Mouse (Mus musculus) urinary bladder, postnatal 4 days (tissue): Measurements from ENCODE around the gene AI597479.
A peak's percentile ranks its signal among the peaks of the same experiment; 100 is the strongest.
"Not testable (repeated sequence)": the region's sequence is repeated elsewhere in the genome, so short reads cannot be mapped to it uniquely, and the experiment has no call there.

Experiments used
- DNase-seq, 2 experiments: peaks; one replicate each; pipeline ENCODE4 v3.0.0; 2021 to 2022; ENCODE audit warnings: low spot score in 2 of 2

Gene AI597479

DNA sequence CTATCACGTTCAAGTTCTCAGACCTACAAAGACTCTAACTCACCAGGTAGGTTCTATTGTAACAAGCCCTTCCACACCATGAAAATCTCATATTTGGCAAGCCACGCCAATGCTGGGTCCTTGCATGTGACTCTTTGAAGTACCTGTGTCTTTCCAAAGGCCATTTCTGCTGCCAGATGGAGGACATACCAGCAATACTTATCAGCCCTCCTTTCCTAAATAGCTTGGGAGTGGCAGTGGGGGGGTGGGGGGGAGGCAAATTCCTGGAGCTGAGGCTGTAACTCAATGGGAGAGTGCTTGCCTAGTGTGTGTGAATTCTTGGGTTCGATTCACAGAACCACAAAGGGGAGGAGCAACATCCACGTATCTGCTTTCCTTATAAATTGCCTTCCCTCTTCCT is 26.2 kb downstream of the AI597479 start:
- DNase-seq, result peak in 1 of 2 experiments; percentile 5

GRCm38 (mm10) chr1:43127196-43127595 is 28.7 kb downstream of the AI597479 start:
- no peak for DNase-seq

DNA sequence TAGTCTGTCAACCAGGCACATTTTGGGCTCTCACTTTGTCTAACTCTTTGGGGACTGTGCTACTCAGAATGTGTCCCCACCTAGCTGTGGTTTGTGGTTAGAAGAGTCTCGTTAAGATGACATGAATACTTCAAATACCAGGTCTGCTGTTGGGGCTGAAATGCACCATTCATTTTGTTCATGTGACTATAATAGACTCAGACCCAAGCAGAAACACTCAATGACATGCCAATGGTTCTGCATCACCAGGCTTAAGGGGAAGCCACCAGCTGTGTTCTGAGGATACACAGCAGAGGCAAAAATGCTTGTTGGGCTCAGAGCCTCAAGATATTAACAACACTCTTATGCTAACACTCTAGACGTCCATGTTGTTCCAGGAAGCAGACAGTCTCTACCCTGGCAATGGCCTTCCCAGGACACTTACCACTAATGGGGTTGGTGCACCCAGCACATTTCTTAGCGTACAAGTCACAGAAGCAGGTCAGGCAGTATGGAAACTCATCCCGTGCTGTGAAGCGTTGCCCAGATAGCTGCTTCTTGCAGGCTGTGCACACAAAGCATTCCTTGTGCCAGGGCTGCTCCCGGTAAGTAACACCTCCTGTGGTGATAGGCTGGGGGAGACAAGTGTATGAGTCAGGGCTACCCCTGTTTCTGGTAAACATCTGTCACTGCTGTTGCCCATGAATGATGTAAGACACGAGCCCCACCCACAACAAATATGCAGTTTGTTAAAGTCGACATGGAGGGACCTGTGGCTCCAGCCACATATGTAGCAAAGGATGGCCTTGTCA is 29.5 kb downstream of the AI597479 start:
- no peak for DNase-seq

DNA sequence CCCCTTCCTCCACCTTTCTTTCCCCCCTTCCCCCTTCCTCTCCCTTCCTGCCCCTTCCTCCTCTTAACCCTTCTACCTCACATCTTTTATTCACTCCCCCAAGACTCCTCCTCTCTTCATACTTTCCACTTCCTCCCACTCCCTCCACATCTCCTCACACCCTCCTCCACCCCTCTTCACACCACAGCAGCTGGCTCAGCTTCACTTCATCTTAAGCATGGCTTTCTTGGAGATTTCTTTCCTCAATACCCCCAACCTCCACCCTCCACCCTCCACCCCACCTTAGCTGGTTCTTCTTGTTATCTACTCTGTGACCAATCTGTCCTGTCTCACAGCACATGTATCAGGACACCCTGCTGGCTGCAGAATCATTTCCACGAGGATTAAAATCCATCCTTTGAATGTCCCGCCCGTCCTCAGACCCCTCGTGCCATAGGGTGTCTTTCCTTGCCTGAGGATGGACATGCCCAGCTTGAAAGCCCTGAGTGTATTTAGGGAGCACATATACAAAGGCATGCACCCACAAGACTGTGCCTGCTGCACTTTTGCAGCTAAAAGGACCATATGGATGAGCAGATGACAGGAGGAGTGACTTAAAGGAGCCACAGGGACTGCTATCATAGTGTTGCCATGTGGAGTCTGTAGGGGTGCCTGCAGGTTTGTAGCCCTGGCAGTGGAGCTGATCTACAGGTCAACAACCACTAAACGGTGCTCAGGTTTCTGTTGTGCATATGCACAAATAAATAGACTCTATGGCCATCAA is 31.9 kb downstream of the AI597479 start:
- DNase-seq, result no peak

GRCm38 (mm10) chr1:43131591-43131990 is 33.1 kb downstream of the AI597479 start:
- DNase-seq, result no peak

DNA sequence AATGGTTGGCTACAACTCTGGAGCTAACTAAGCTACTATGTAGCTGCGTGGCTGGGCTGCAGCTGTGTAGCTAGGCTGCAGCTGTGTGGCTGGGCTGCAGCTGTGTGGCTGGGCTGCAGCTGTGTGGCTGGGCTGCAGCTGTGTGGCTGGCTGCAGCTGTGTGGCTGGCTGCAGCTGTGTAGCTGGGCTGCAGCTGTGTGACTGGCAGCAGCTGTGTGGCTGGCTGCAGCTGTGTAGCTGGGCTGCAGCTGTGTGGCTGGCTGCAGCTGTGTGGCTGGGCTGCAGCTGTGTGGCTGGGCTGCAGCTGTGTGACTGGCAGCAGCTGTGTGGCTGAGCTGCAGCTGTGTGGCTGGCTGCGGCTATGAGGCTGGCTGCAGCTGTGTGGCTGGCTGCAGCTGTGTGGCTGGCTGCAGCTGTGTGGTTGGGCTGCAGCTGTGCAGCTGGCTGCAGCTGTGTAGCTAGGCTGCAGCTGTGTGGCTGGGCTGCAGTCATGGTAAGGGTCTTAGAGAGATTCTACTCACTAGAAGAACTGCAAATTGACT is 38.0 kb downstream of the AI597479 start:
- DNase-seq, result not testable (repeated sequence)

GRCm38 (mm10) chr1:43137334-43137733 is 38.8 kb downstream of the AI597479 start:
- no peak for DNase-seq

DNA sequence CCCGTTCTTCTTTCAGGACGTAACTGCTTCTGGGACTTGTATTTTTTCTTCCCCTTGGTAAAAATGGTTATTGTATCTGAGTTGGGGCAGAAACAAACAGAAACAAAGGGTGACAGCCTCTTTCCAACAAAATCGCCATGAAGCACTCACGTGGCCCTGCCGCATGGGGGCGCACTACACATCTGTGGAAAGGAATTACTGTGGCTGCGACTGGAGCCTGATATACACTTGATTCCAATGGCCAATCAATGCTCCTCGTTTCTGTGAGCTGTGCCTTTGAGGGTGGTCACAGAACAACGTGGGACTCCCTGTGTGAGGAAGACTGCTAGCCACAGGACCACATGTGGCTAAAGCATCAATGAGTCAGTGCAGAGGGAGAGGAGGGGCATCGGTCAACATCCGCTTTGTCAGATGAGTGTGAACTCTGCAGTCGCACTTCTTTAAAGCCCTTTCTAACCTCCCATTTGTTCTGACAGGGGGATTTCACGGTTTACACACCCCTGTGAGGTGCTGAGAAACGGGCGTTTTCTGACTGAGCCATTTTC is 39.8 kb downstream of the AI597479 start:
- DNase-seq, result no peak

GRCm38 (mm10) chr1:43139587-43140266 is 41.2 kb downstream of the AI597479 start:
- peak; percentile 71 to 88 for DNase-seq

- no peak for DNase-seq
These were observed 43.0 kb downstream of the AI597479 start for GRCm38 (mm10) chr1:43141555-43141961.

DNA sequence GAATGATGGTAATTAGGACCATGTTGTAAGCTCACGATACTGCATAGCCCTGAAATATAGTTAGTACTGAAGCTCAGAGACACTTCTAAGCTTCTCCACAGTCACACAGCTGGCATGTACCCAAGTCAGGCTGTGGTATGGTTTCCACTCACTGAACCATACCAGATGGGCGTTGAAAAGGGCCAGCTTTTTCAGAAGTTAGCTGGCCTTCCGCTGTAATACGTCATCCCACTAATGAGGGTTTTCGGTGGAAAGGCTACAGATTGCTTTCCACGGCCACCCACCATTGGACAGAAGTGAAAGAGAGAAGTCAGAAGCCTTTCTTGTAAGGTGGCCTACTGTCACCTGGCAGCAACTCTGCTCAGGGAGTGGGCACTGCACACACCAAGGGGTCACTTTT is 44.3 kb downstream of the AI597479 start:
- DNase-seq, result no peak

- DNase-seq, result no peak
These were observed 44.8 kb downstream of the AI597479 start for GRCm38 (mm10) chr1:43143284-43143683.

DNA sequence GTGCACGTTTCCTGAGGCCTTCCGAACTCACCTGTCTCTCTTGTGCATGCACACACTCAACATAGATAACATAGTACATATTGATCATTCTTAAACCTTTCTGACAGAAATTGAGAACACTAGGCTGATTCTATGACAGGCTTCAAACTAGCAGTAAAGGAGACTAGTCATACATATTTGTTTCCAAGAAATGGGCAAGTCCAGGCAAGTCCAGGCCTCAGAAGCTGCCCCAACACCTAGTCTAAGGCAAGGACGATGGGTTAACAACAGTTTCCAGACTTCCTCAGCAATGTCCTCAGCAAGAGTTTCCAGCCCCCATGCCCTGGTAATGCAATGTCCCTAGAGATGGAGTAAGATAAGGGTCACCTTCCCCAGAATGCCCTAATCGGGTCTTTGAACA is 45.3 kb downstream of the AI597479 start:
- DNase-seq, result no peak

DNA sequence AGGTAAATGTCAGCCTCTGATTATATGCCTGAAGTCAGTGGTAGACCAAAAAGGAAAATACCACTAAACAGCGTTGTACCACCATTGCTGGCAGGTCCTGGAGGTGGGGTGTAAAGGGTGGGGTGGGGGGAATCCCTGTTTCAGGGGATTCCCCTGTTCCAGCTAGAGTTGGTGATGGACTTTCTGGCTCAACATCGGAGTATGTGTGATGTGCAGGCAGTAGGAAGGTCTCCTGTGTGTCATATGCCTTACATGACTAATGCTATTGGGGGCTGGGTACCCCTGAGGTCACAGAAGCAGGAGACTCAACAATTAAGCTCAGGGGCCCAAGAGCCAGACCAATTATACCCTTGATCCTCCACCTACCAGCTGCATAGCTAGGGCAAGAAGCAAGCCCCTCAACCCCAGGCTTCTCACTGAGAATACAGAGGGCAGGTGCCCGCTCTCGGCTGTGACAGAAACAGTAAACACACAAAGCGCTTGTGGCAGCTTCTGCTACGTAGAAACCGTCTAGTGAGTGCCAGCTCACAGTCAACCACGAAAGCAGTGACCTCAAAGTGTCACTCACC is 45.9 kb downstream of the AI597479 start:
- DNase-seq, result no peak

DNA sequence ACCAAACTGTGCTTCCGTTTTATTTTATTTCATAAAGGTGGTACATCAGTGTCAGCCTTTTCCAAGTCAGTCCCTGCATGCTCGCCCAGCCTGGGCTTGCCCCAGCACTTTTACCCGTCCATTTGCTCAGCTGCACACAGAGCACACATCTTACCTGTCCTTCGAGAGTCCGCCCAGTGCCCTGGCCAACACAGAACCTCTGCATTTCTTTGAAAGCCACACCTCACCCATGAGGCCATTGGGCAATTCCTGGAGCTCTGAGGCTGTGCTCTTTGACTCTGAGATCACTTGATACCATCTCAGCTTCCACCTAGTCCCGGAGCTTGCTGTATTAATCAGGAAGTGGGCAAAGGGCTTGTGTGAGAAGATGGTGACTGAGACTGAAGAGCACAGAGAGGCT is 46.9 kb downstream of the AI597479 start:
- no peak for DNase-seq

GRCm38 (mm10) chr1:43147474-43147873 is 49.0 kb downstream of the AI597479 start:
- DNase-seq, result no peak

DNA sequence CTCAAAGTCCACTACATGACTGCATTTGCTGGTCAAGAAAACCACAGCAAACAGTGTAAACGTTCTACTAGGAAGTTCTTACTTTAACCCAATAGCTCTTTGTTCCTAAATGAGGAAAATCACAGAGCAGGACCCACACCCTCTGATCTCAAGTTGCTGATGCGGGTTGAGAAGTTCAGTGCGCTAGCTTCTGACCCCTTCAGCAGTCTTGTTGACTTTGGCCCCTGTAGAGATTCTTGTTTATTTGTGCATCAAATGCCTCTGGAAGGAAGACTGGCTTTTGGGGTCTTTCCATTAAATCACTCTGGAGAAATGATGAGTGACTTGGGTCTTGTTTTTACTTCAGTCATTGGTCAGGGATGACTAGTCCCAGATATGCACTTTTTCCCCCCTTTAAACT is 51.7 kb downstream of the AI597479 start:
- no peak for DNase-seq

- no peak for DNase-seq
These were observed 54.1 kb downstream of the AI597479 start for GRCm38 (mm10) chr1:43152626-43153025.

DNA sequence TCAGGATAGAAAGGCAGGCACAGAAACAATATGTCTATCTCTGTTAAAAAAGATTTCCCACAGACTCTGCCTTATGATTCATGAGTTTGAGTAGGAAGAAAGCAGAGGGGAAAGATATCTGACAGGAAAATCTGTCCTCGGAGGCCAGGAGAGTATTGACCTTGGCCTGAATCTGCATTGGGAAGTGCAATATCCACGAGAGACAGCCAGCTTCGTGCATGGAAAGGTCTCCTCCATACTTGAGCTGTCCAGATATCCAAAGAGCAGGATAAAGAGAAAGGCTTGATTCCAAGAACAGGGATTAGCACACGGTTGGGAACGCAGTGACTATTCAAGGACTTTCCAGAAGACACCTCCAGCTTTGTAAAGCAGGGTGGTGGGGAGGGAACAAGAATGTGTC is 55.0 kb downstream of the AI597479 start:
- no peak for DNase-seq

- no peak for DNase-seq
These were observed 56.0 kb downstream of the AI597479 start for GRCm38 (mm10) chr1:43154491-43154890.

- DNase-seq, result no peak
These were observed 59.4 kb downstream of the AI597479 start for GRCm38 (mm10) chr1:43157907-43158306.

DNA sequence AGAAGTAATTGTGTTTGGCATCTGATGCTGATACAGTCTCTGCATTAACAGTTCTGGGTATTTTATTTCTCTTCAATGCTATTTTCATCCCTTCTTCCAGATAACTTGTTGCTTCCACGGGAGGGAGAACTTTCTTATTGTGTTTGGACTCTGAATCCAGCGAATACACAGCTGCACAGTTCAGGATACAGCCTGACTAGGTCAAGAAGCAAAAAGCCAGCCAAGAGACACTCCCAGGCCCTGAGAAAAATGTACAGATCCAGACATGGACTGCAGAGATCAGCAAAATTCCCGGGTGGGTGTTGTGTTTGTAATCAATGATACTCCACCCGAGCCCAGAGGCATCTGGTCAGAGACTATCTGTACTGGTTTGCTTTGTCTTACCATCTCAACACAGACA is 60.9 kb downstream of the AI597479 start:
- DNase-seq, result no peak
